Mouse (Mus musculus): ENCODE data around the gene Rbbp7. TPM values are rescaled to one million over a fixed set of nuclear protein-coding genes. Genes with fewer than 3 reads are reported as not detected.
A peak's percentile ranks its signal among the peaks of the same experiment; 100 is the strongest.

Rbbp7 gene
- 318 and 333 TPM in 2 replicates for polyA plus RNA-seq (2014; fragmentation: Nextera tagmentation; extraction: Ambion mirVana)

- H3K27me3 ChIP-seq (ENCODE audit: control insufficient read depth, insufficient read depth, low read length) = no peaks in the 10 kb centered on the region
- WGBS = 16% methylated on average over 44 of the region's 100 CpGs
- ATAC-seq (ENCODE audit: low FRiP score) (peak; percentile 98), DNase-seq (ENCODE audit: low spot score) (peak; percentile 87)
- peak within 1 kb of the TSS; percentile 39 for H3K4me2 ChIP-seq (replicated peaks; ENCODE audit: low read depth, low read length)
- H3K36me3 ChIP-seq (ENCODE audit: control insufficient read depth, insufficient read depth, low read length) = no peaks in the 10 kb centered on the region
- H3K9ac ChIP-seq (ENCODE audit: low read depth, low read length) = peak within 1 kb of the TSS; percentile 73
- H3K4me3 ChIP-seq (ENCODE audit: low read depth, low read length) = peak within 1 kb of the TSS; percentile 58
- H3K27ac ChIP-seq (ENCODE audit: low read depth, low read length) = peak within 1 kb of the TSS; percentile 89
- no peaks in the 10 kb centered on the region for H3K4me1 ChIP-seq (replicated peaks; ENCODE audit: control insufficient read depth, insufficient read depth, low read length)
- H3K9me3 ChIP-seq (ENCODE audit: control insufficient read depth, low read length) = no peaks in the 10 kb centered on the region
Observed at GRCm38 (mm10) chrX:162760115-162760942, at the start of gene Rbbp7. Gene Rbbp7 (plus strand): TSS chrX:162760402.

GRCm38 (mm10) chrX:162717837-162718236, 42.4 kb upstream of the Rbbp7 start:
- DNase-seq (ENCODE audit: low spot score) (peak; percentile 58), ATAC-seq (ENCODE audit: low FRiP score) (no peak)
- Histone ChIP-seq H3K9ac (ENCODE audit: low read depth, low read length) (no peak overlapping the region), H3K27me3 (ENCODE audit: control insufficient read depth, insufficient read depth, low read length) (no peaks in the 10 kb centered on the region), H3K4me3 (ENCODE audit: low read depth, low read length) (no peak overlapping the region), H3K36me3 (ENCODE audit: control insufficient read depth, insufficient read depth, low read length) (no peaks in the 10 kb centered on the region), H3K27ac (ENCODE audit: low read depth, low read length) (no peak overlapping the region), H3K4me1 (replicated peaks; ENCODE audit: control insufficient read depth, insufficient read depth, low read length) (no peaks in the 10 kb centered on the region), H3K4me2 (replicated peaks; ENCODE audit: low read depth, low read length) (no peak overlapping the region), H3K9me3 (ENCODE audit: control insufficient read depth, low read length) (no peaks in the 10 kb centered on the region)
- 33% methylated on average over 5 of the region's 5 CpGs for WGBS

GRCm38 (mm10) chrX:162719615-162720014, 40.6 kb upstream of the Rbbp7 start:
- H3K36me3 ChIP-seq (ENCODE audit: control insufficient read depth, insufficient read depth, low read length) = no peaks in the 10 kb centered on the region
- no peaks in the 10 kb centered on the region for H3K4me1 ChIP-seq (replicated peaks; ENCODE audit: control insufficient read depth, insufficient read depth, low read length)
- no peak overlapping the region for H3K4me3 ChIP-seq (ENCODE audit: low read depth, low read length)
- no peak for ATAC-seq (ENCODE audit: low FRiP score)
- H3K27me3 ChIP-seq (ENCODE audit: control insufficient read depth, insufficient read depth, low read length) = no peaks in the 10 kb centered on the region
- no peak overlapping the region for H3K27ac ChIP-seq (ENCODE audit: low read depth, low read length)
- H3K9me3 ChIP-seq (ENCODE audit: control insufficient read depth, low read length) = no peaks in the 10 kb centered on the region
- 39% methylated on average over 2 of the region's 2 CpGs for WGBS
- no peak overlapping the region for H3K9ac ChIP-seq (ENCODE audit: low read depth, low read length)
- DNase-seq (ENCODE audit: low spot score) = peak; percentile 61
- H3K4me2 ChIP-seq (replicated peaks; ENCODE audit: low read depth, low read length) = no peak overlapping the region

- H3K27ac ChIP-seq (ENCODE audit: low read depth, low read length) = no peak overlapping the region
- H3K4me2 ChIP-seq (replicated peaks; ENCODE audit: low read depth, low read length) = no peak overlapping the region
- no peaks in the 10 kb centered on the region for H3K27me3 ChIP-seq (ENCODE audit: control insufficient read depth, insufficient read depth, low read length)
- ATAC-seq (ENCODE audit: low FRiP score) = peak; percentile 64; the same call in 1 of the 2 replicates
- 13% methylated on average over 12 of the region's 13 CpGs for WGBS
- H3K4me3 ChIP-seq (ENCODE audit: low read depth, low read length) = no peak overlapping the region
- H3K9me3 ChIP-seq (ENCODE audit: control insufficient read depth, low read length) = no peaks in the 10 kb centered on the region
- no peak overlapping the region for H3K9ac ChIP-seq (ENCODE audit: low read depth, low read length)
- DNase-seq (ENCODE audit: low spot score) = peak; percentile 47
- no peaks in the 10 kb centered on the region for H3K4me1 ChIP-seq (replicated peaks; ENCODE audit: control insufficient read depth, insufficient read depth, low read length)
- no peaks in the 10 kb centered on the region for H3K36me3 ChIP-seq (ENCODE audit: control insufficient read depth, insufficient read depth, low read length)
Observed at GRCm38 (mm10) chrX:162727367-162727777, 32.8 kb upstream of the Rbbp7 start.

- no peak overlapping the region for H3K9ac ChIP-seq (ENCODE audit: low read depth, low read length)
- no peak overlapping the region for H3K4me2 ChIP-seq (replicated peaks; ENCODE audit: low read depth, low read length)
- no peak for DNase-seq (ENCODE audit: low spot score)
- no peaks in the 10 kb centered on the region for H3K4me1 ChIP-seq (replicated peaks; ENCODE audit: control insufficient read depth, insufficient read depth, low read length)
- no peaks in the 10 kb centered on the region for H3K27me3 ChIP-seq (ENCODE audit: control insufficient read depth, insufficient read depth, low read length)
- H3K4me3 ChIP-seq (ENCODE audit: low read depth, low read length) = no peak overlapping the region
- WGBS = 27% methylated on average over 9 of the region's 9 CpGs
- no peak for ATAC-seq (ENCODE audit: low FRiP score)
- H3K36me3 ChIP-seq (ENCODE audit: control insufficient read depth, insufficient read depth, low read length) = no peaks in the 10 kb centered on the region
- no peak overlapping the region for H3K27ac ChIP-seq (ENCODE audit: low read depth, low read length)
- no peaks in the 10 kb centered on the region for H3K9me3 ChIP-seq (ENCODE audit: control insufficient read depth, low read length)
Observed at GRCm38 (mm10) chrX:162727795-162728194, 32.4 kb upstream of the Rbbp7 start.

- no peaks in the 10 kb centered on the region for H3K9me3 ChIP-seq (ENCODE audit: control insufficient read depth, low read length)
- ATAC-seq (ENCODE audit: low FRiP score) = no peak
- WGBS = 41% methylated on average over 7 of the region's 7 CpGs
- no peaks in the 10 kb centered on the region for H3K27me3 ChIP-seq (ENCODE audit: control insufficient read depth, insufficient read depth, low read length)
- no peaks in the 10 kb centered on the region for H3K4me1 ChIP-seq (replicated peaks; ENCODE audit: control insufficient read depth, insufficient read depth, low read length)
- H3K4me2 ChIP-seq (replicated peaks; ENCODE audit: low read depth, low read length) = no peak overlapping the region
- no peaks in the 10 kb centered on the region for H3K36me3 ChIP-seq (ENCODE audit: control insufficient read depth, insufficient read depth, low read length)
- DNase-seq (ENCODE audit: low spot score) = peak; percentile 42
- H3K4me3 ChIP-seq (ENCODE audit: low read depth, low read length) = no peak overlapping the region
- H3K9ac ChIP-seq (ENCODE audit: low read depth, low read length) = no peak overlapping the region
- no peak overlapping the region for H3K27ac ChIP-seq (ENCODE audit: low read depth, low read length)
Observed at GRCm38 (mm10) chrX:162728228-162728627, 32.0 kb upstream of the Rbbp7 start.

GRCm38 (mm10) chrX:162730031-162730430, 30.2 kb upstream of the Rbbp7 start:
- Histone ChIP-seq H3K36me3 (ENCODE audit: control insufficient read depth, insufficient read depth, low read length) (no peaks in the 10 kb centered on the region), H3K4me1 (replicated peaks; ENCODE audit: control insufficient read depth, insufficient read depth, low read length) (no peaks in the 10 kb centered on the region), H3K9ac (ENCODE audit: low read depth, low read length) (no peak overlapping the region), H3K4me2 (replicated peaks; ENCODE audit: low read depth, low read length) (no peak overlapping the region), H3K27me3 (ENCODE audit: control insufficient read depth, insufficient read depth, low read length) (no peaks in the 10 kb centered on the region), H3K4me3 (ENCODE audit: low read depth, low read length) (no peak overlapping the region), H3K9me3 (ENCODE audit: control insufficient read depth, low read length) (no peaks in the 10 kb centered on the region), H3K27ac (ENCODE audit: low read depth, low read length) (no peak overlapping the region)
- DNase-seq (ENCODE audit: low spot score) = no peak
- WGBS = 95% methylated on average over 4 of the region's 4 CpGs
- no peak for ATAC-seq (ENCODE audit: low FRiP score)

GRCm38 (mm10) chrX:162734997-162735929, 24.9 kb upstream of the Rbbp7 start:
- no peaks in the 10 kb centered on the region for H3K9me3 ChIP-seq (ENCODE audit: control insufficient read depth, low read length)
- H3K27me3 ChIP-seq (ENCODE audit: control insufficient read depth, insufficient read depth, low read length) = no peaks in the 10 kb centered on the region
- 25% methylated on average over 25 of the region's 25 CpGs for WGBS
- H3K9ac ChIP-seq (ENCODE audit: low read depth, low read length) = peak overlapping the region; percentile 37
- no peaks in the 10 kb centered on the region for H3K36me3 ChIP-seq (ENCODE audit: control insufficient read depth, insufficient read depth, low read length)
- ATAC-seq (ENCODE audit: low FRiP score) = peak; percentile 88
- DNase-seq (ENCODE audit: low spot score) = peak; percentile 67
- H3K27ac ChIP-seq (ENCODE audit: low read depth, low read length) = peak overlapping the region; percentile 51; the same call in 1 of the 2 replicates
- peak overlapping the region; percentile 43 for H3K4me2 ChIP-seq (replicated peaks; ENCODE audit: low read depth, low read length)
- no peaks in the 10 kb centered on the region for H3K4me1 ChIP-seq (replicated peaks; ENCODE audit: control insufficient read depth, insufficient read depth, low read length)
- H3K4me3 ChIP-seq (ENCODE audit: low read depth, low read length) = peak overlapping the region; percentile 32
